Mouse (Mus musculus) G1E-ER4 (cell line): ENCODE measurements around the gene St6gal2. TPM values are rescaled to one million over a fixed set of nuclear protein-coding genes. Genes with fewer than 3 reads are reported as not detected.

Experiments used
- GATA1 ChIP-seq: IDR thresholded peaks from one replicate; pipeline ENCODE4 v1.8.0; 2012; ENCODE audit warnings: low read length, inconsistent platforms
- polyA plus RNA-seq: library from polyadenylated mRNA; stranded (reverse); fragments of >175 nt; gene quantifications from 2 replicates; pipeline ENCODE4 v1.2.3, GENCODE M21; 2012

St6gal2 gene
- not detected in 2 replicates for polyA plus RNA-seq

DNA sequence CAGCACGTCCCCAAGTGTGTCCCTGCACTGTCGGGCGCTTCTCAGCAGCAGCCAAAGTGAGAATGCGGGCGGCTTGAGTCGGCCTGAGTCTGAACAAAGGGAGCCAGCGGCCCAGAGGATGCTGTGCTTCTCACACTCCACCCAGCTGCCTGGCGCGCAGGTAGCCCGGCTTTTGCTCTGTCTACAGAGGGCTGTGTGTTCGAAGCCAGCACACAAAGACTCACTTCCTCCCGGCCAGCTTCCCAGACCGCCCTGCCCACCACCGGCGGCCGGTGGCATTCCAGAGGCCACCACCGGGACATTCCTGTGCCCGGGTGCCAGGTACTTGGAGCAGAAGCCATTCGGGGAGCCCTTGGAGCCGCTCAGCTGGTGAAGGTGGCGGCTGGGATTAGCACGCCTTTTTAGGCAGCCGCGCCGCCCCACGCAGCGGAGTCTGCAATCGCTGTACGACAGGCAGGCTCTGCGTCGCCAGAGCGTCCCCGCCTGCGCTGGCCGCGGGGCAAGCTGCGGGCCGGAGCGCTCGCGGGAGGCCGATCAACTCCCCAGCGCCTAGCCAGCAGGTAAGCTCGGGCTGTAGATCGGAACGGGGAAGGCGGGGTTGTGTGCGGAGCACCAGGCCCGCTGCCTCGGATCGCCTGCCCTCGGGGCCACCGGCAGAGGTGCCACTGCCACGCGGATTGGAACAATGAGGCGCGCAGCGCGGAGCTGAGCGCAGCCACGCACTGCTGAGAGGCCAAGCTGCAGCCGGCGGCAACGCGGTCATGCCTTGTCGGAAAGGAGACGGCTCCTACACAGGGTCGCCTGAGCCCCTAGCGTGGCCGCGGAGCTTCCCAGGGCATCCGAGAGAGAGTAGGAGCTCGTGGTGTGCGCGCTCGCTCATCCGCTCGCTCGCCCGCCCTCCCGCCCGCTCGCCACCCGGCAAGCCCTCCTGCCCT, at the start of gene St6gal2:
TSS of gene St6gal2 (plus strand) at position 133 of the 935 bp plus-strand sequence.
- TF ChIP-seq GATA1: no peak

GRCm38 (mm10) chr17:55406043-55406442, 39.1 kb upstream of the St6gal2 start:
- no peak for TF ChIP-seq GATA1

DNA sequence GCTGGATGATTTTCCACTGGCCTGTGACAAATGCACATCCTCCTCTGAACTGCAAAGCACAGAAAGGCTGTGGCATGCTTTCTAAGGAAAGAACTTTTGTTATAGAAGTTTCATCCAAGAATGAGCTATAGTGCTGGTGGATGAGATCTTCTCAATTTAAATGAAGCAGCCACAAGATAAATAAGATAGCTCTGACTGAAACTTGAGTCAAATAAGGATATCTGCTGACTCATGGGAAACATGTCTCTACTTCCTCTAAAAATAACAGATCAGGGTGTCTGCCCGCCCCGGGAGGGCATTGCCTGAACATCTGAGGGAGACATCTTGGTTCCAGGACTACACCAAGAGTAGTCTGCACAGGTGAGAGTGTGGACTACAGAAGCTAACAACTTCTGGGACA, 28.7 kb upstream of the St6gal2 start:
- no peak for TF ChIP-seq GATA1

DNA sequence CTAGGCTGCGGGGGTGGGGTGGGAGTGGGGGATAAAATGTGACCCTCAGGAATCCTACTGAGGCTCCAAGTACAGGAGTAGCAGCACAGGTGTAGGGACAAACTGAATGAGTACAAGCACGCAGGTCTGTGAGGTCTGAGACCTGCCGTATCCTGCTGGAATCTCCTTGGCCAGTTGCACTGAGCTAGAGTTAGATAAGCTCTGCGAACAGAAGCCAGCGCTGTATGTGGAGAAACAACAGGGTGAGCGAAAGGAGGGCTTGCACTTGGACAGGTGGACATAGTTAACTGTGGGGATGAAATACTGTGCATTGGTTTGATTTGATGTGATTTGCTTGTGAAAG, 974 bp downstream of the St6gal2 start:
- TF ChIP-seq GATA1: no peak

GRCm38 (mm10) chr17:55446698-55447097, 1.5 kb downstream of the St6gal2 start:
- no peak for TF ChIP-seq GATA1

DNA sequence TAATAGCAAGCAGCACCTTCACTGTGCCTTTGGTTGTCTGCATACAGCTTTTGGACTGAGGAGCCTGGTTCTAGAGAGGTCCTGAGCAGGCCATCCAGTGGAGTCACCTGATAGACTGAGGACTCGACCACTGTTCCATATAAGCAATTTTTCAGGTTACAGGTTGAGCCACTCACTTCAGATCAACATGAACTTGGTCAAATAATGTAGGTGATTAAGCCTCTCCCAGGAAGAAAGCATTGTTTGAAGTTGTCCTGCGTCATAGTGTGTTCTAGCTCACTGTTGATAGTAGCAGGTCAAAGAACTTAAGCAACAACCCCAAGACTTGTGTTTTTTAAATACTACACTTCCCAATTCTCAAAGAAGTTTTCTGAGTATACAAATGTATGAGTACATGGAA, 5.8 kb downstream of the St6gal2 start:
- no peak for TF ChIP-seq GATA1

- TF ChIP-seq GATA1: no peak
Measured at GRCm38 (mm10) chr17:55454487-55454886, 9.3 kb downstream of the St6gal2 start.

- TF ChIP-seq GATA1: no peak
Measured at GRCm38 (mm10) chr17:55460187-55460586, 15.0 kb downstream of the St6gal2 start.

DNA sequence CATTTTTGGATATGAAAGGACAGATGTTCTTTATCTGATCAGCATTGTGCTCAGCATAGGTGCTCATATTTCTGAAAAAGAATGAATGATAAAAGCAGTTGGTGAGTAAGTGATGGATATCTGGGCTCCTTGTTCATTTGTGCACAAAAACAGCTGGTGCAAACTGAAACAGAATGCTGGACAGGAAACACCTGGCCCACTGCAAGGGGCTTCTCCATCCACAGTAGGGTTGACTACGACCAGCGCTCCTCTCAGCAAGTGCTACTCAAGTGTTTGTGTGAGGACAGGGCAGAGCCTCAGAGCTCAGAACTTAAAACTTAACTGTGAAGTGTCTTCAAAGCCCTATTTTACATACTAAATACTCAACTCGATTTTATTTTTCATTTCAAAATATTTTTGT, 22.4 kb downstream of the St6gal2 start:
- TF ChIP-seq GATA1: no peak

- no peak for TF ChIP-seq GATA1
Measured at GRCm38 (mm10) chr17:55468963-55469362, 23.8 kb downstream of the St6gal2 start.

DNA sequence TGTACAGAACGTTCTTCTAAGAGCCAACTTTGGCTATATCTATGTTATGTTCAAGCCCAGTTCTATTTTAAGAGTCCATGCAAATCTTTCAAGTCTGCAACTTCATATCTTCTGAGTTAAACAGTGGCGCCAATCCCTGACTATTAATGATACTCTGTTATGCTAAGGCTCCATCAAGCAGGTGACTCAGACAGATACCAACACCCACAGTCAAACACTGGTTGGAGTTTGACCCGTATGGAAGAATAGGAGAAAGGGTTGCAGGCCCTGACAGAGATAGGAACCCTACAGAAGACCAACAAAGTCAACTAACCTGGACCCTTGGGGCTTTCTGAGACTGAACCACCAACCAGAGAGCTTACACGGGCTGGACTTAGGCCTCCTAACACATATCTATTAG, 30.8 kb downstream of the St6gal2 start:
- TF ChIP-seq GATA1: no peak

GRCm38 (mm10) chr17:55477361-55477760, 32.2 kb downstream of the St6gal2 start:
- TF ChIP-seq GATA1: no peak

DNA sequence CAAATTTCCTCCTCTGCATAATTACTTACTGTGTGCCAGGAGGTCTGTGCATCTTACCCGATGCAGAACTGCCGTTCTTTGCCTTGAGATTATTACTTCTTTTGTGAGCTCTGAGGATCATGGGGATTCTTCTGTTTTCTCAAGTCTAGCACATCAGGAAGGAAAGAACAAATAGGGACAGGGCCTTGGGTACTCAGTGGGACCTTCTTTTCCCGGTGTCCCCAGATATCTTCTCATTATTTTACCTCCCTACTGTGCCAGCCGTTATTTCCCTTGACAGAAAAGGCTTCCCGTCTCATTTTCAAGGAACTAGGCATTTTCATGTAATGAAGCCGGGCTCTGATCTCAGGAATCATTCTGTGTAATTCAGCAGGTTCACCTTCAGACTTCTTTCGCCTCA, 34.2 kb downstream of the St6gal2 start:
- no peak for TF ChIP-seq GATA1

GRCm38 (mm10) chr17:55484108-55484870, 39.1 kb downstream of the St6gal2 start:
- no peak for TF ChIP-seq GATA1

DNA sequence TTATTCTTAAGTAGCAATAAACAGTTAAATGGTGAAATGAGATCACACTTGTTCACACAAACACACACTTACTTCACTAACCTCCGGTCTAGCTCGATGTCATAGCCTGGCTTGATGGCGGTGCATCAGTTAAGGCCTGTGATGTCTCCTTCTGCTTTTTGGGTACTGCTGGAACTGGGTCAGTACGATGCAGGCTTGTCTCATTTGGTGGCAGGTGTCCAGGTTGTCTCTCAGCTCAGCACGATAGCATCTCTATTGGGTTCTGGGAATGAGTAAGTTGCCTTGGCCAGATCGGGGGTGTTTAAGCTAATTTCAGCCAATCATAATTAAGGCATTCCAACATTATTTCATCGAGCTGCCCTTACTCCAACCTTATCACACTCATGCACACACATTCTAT, 86.7 kb downstream of the St6gal2 start:
- TF ChIP-seq GATA1: no peak

DNA sequence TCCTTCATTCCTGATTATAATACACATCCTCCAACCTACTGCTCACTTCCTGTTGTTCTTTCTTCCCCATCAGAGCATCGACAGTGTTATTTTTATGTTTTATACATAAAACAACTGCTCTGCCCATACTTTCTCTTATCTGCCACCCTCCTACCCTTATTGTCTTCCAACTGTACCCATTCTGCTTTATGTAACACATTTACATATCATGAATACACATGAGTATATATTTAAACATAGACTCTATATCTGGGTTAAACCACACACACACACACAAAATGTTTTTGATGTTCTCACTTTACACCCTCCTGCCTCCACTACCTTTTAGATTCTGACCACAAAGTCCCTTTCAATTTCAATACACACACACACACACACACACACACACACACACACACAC, 103.3 kb downstream of the St6gal2 start:
- TF ChIP-seq GATA1: no peak

DNA sequence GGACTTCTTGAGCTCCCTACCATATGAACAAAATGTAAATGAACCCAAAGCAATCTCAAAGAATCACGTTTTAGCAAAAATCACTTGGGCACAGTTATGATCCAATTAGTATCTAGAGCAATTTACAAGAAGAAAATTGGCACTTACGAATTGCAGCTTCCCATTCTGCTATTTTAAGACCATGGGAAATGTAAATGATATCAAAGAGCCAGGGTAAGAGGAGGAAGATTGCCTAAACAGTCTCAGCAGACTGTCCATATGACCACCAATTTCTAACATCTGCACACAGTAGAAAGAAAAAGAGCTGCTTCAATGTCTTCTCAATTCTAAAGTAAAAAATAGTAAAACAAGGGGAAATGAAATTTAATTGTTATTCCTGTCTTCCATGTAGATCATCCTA, 116.6 kb downstream of the St6gal2 start:
- no peak for TF ChIP-seq GATA1

Other genes starting within 250 kb of the St6gal2 start
- gene Vmn2r118, start 179.8 kb downstream of the St6gal2 start, polyA plus RNA-seq: not detected in 2 replicates